Mouse (Mus musculus): ENCODE measurements around the gene Masp2. TPM values are rescaled to one million over a fixed set of nuclear protein-coding genes. Genes with fewer than 3 reads are reported as not detected.

Masp2 gene
- total RNA-seq (2021), result under 1 TPM; 0.35 to 0.41 TPM
- long read RNA-seq, experiment 1, partial matches to known transcripts, result 0 of 1 reads
- long read RNA-seq, experiment 1, other reads (novel, unspliced or antisense), result 1 of 1 reads
- long read RNA-seq, experiment 2, result 0 reads

- DNase-seq, result no peak
- intact Hi-C loops (cut with DNase I; ENCODE audit: low total_unique reads), result no loop called here
Observed at GRCm38 (mm10) chr4:148602357-148603120, at the start of gene Masp2. TSS of gene Masp2 (plus strand) at chr4:148602554.

- intact Hi-C loops (cut with DNase I; ENCODE audit: low total_unique reads), result no loop called here
- DNase-seq, result no peak
Observed at GRCm38 (mm10) chr4:148557766-148558165, 44.6 kb upstream of the Masp2 start.

- DNase-seq, result peak; percentile 89
- intact Hi-C loops (cut with DNase I; ENCODE audit: low total_unique reads), result no loop called here
Observed at GRCm38 (mm10) chr4:148558297-148559000, 43.9 kb upstream of the Masp2 start, which contains the start of gene Exosc10. TSS of gene Exosc10 (plus strand) at chr4:148558429.

DNA sequence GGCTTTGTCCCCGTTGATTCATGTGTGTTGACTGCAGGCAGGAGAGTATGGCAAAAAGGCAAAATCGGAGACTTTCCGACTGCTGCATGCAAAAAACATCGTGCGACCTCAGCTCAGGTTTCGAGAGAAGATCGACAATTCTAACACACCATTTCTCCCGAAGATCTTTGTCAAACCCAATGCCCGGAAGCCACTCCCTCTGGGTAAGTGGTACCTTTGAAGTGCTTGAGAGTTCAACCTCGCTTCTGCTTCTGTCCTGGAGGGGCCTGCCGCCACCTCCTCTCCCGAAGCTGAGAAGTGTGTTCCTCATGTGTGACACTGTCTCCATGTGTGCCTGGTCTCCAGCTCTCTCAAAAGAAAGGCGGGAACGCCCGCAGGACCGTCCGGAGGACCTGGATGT, 39.7 kb upstream of the Masp2 start:
- intact Hi-C loops (cut with DNase I; ENCODE audit: low total_unique reads), result no loop called here
- DNase-seq, result no peak

DNA sequence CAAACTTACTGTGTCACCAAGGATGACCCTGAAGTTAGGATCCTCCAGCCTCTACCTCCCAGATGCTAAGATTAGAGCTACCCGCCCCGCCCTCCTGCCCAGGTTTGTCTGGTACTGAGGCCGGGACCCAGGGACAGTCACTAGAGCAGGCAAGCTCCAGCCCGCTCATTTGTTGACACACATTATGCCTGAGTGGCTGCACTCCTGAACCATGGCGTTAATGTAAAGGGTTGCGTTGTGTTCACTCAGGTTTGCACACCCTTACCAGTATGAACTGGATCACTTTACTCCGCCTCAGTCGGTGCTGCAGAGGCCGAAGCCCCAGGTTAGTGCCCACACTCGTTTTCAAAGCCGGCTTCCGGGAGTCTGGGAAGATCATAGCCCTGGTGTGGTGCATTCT, 38.8 kb upstream of the Masp2 start:
- intact Hi-C loops (cut with DNase I; ENCODE audit: low total_unique reads), result no loop called here
- DNase-seq, result no peak

GRCm38 (mm10) chr4:148570138-148570537, 32.2 kb upstream of the Masp2 start:
- DNase-seq, result no peak
- intact Hi-C loops (cut with DNase I; ENCODE audit: low total_unique reads), result no loop called here

- intact Hi-C loops (cut with DNase I; ENCODE audit: low total_unique reads), result no loop called here
- DNase-seq, result no peak
Observed at GRCm38 (mm10) chr4:148570693-148571295, 31.6 kb upstream of the Masp2 start.

DNA sequence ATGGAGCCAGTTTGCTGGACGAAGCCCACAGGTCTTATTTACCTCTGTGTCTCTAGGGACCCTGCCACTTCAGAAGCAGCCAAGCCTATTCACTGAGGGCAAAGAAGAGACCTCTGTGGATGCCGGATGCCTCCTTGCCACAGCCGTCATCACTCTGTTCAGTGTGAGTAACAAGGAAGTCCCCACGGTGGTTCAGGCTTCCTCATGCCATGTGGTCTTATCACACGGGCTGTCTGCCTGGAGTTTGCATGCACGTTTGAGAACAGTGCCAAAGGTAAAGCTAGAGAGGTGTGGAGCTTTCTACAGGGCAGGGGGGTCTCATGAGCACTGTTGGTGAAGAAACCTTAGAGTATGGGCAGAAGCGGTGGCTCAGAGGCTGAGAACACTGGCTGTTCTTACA, 29.1 kb upstream of the Masp2 start:
- DNase-seq, result no peak
- intact Hi-C loops (cut with DNase I; ENCODE audit: low total_unique reads), result no loop called here

DNA sequence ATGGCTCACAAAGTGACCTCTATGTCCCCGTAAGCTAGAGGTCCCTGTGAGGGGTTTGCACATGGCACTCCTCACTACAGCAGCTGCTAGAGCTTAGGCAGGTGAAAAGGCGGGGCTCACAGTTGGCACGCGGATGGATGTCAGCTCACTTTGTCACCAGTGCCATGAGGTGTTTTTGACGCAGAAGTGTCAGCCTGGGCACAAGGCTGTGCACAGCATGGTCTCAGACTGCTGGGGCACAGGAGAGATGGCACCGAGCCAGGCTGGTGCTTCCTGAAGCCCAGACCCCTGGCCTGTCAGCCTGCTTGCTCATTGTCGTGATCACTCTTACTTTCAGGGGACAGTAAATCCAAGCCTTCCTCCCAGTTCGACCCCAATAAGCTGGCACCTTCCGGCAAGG, 21.6 kb upstream of the Masp2 start:
- no peak for DNase-seq
- intact Hi-C loops (cut with DNase I; ENCODE audit: low total_unique reads), result no loop called here

GRCm38 (mm10) chr4:148581422-148581821, 20.9 kb upstream of the Masp2 start:
- intact Hi-C loops (cut with DNase I; ENCODE audit: low total_unique reads), result no loop called here
- DNase-seq, result no peak

DNA sequence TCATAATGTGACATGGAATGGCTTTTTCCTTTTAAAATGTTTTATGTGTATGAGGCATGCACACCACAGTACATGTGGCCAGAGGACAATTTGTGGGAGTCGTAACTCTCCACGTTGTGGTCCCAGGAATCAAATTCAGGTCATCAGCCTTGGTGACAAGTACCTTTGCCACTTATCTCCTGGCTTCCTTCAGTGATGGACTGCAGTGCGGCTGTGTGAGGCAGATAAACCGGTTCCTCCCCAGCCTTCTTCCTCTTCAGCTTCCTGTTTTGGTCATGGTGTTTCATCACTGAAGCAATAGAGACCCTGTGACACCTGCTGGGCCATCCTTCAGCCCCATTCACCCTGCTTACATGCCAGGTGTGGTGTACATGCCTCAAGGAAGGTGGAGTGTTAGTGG, 19.1 kb upstream of the Masp2 start:
- DNase-seq, result no peak
- intact Hi-C loops (cut with DNase I; ENCODE audit: low total_unique reads), result no loop called here

- no peak for DNase-seq
- intact Hi-C loops (cut with DNase I; ENCODE audit: low total_unique reads), result no loop called here
Observed at GRCm38 (mm10) chr4:148586648-148587047, 15.7 kb upstream of the Masp2 start.

DNA sequence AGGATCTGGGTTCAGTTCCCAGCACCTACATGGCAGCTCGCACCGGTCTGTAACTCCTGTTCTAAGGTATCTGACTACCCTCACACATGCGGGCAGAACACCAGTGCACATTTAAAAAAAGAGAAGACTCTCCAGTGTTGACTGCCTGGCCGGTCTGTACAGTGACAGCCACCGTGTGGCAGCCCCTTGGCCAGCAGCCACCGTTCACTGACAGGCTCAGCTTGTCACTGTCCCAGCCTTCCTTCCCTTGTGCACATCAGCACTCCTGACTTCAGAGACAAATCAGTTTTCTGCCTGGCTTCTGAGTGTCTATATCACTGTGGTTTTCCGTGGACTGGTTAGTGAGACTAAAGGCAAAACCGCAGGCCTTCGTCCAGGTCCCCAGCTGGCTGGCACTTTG, 13.6 kb upstream of the Masp2 start:
- peak; percentile 44 for DNase-seq
- intact Hi-C loops (cut with DNase I; ENCODE audit: low total_unique reads), result no loop called here

DNA sequence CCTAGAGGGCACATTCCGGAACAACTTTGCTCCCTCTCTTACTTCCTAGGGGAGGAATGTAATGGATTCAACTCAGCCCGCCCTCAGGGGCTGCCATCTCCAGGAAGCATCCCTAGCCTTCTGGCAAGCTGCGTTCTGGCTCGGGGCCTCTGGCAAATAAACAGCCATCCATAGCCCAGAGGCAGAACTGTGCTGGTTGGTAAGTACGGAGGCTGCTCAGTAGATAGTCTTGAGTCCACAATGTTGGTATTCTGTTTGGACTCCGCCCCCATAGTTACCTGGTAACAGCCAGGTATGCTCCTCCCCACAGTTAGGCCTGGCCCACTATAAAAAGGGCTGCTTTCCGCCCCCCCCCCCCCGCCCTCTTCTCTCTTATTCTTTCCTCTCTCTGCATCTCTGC, 12.8 kb upstream of the Masp2 start:
- intact Hi-C loops (cut with DNase I; ENCODE audit: low total_unique reads), result no loop called here
- no peak for DNase-seq

DNA sequence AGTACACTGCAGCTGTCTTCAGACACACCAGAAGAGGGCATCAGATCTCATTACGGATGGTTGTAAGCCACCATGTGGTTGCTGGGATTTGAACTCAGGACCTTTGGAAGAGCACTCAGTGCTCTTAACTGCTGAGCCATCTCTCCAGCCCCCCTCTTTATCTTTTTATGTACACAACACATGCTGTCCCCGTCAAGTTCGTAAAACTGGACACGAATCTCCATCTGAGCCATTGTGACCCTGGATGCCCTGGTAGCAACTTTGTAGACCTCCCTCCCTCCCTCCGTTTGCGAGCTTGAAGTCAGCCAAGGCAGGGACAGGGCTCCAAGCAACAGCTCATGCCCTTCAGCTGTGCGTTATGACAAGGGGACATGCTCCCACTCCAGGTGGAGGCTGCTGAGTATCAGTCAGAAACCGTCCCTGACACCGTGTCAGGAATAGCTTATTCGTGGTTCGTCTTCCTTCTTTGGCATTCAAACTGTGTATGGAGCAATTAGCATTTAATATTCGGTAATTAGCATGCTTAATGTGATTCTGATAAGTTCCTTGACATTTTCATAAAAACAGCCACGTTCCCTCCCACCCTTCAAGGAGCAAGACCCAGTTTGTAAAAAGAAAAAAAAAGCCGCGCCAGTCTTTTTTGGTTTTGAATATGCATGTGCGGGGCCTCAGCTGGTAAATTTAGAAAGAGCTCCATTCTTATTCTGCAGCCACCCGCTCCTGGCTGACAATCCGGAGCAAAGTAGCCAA, 11.8 kb upstream of the Masp2 start:
- intact Hi-C loops (cut with DNase I; ENCODE audit: low total_unique reads), result no loop called here
- DNase-seq, result peak; percentile 33

DNA sequence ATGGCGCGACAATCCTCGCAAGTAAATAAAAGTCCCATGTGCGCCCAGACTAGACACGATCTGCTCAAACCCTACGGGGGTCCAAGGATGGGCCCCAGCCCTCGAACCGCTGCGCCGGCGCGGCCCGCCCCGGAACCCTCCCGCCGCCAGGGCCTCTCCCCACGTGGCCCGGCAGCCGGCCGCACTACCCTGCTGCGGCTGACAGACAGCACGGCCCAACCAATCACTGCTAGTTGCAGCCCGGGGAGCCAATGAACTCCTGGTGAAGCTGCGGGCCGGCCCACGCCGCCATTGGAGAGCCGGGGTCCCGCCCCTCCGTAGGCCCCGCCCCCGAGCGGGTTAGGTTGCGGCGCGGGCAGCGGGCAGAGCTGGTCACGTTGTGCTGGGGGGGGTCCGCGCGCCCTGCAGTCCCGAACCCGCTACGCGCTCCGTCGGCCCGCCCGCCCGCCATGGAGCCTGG, 11.2 kb upstream of the Masp2 start, which contains the start of gene Srm:
Gene Srm, plus strand, starts transcription at position 333 of the 460 bp plus-strand sequence.
- intact Hi-C loops (cut with DNase I; ENCODE audit: low total_unique reads), result no loop called here
- DNase-seq, result peak; percentile 99

DNA sequence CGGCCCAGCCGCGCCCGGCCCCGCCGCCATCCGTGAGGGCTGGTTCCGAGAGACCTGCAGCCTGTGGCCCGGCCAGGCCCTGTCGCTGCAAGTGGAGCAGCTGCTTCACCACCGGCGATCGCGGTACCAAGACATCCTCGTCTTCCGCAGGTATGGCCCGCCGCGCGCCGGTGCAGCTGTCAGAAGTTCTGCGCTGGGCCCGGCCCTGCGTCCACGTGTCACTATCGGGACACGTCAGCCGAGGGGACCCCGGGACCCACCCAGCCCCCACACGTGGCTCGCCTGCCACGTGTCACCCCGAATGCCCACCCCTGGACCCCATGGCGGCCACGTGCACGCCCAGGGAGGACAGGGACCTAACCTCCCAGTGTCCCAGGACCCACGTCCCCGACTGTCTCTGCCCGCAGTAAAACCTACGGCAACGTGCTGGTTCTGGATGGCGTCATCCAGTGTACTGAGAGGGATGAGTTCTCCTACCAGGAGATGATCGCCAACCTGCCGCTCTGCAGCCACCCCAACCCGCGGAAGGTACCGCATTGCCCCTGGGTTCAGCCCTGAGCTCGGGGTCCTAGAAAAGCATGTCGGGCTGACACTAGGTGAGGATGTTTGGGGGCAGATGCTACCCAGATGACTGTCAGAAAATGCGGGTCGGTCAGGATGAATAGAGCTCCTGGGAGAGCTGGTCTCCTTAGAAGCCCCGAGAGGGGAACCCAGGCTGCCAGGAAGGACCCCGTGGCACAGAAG, 10.5 kb upstream of the Masp2 start:
- intact Hi-C loops (cut with DNase I; ENCODE audit: low total_unique reads), result no loop called here
- peak; percentile 42 for DNase-seq

DNA sequence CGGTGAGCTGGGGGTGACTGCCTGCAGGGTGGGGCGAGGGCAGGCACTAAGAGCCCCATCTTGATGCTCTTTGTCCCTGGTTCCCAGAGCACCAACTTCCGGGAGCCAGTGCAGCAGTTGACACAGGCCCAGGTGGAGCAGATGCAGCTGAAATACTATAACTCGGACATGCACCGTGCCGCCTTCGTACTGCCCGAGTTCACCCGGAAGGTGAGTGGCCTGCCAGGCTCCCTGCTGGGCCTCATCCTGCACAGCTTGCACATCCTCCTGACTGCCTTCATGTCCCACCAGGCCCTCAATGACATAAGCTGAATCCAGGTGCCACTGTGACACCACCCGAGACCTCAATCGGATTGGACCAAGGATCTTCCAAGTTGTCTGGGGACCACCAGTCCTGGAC, 8.4 kb upstream of the Masp2 start:
- intact Hi-C loops (cut with DNase I; ENCODE audit: low total_unique reads), result no loop called here

GRCm38 (mm10) chr4:148595916-148596315, 6.4 kb upstream of the Masp2 start:
- intact Hi-C loops (cut with DNase I; ENCODE audit: low total_unique reads), result no loop called here

More for the DNA sequence above, 8.4 kb upstream of the Masp2 start:
- DNase-seq, result no peak

More at GRCm38 (mm10) chr4:148595916-148596315, 6.4 kb upstream of the Masp2 start:
- DNase-seq, result no peak

Data from gastrocnemius, postnatal 14 days (tissue).